Mouse (Mus musculus) kidney, adult 2 months (tissue): ENCODE data around the gene P3h3. TPM values are rescaled to one million over a fixed set of nuclear protein-coding genes. Genes with fewer than 3 reads are reported as not detected.
"Not testable (repeated sequence)": the region's sequence is repeated elsewhere in the genome, so short reads cannot be mapped to it uniquely, and the experiment has no call there.

Experiments used
- DNase-seq: peaks from one replicate; pipeline ENCODE4 v3.0.0; 2021
- H3K27ac ChIP-seq: fragments of 200-500 bp; 2 replicates; pipeline ENCODE4 v1.5.1; 2012; ENCODE audit warnings: low read depth, low read length, control low read depth, inconsistent platforms; ENCODE audit not compliant: insufficient read depth
- H3K27me3 ChIP-seq: fragments of 200-500 bp; replicated peaks from 2 replicates; pipeline ENCODE4 v1.6.1; 2012; ENCODE audit warnings: mild to moderate bottlenecking, moderate library complexity, low read length, inconsistent platforms; ENCODE audit not compliant: control insufficient read depth, insufficient read depth
- H3K36me3 ChIP-seq: fragments of 200-500 bp; 2 replicates; pipeline ENCODE4 v1.6.1; 2012; ENCODE audit warnings: mild to moderate bottlenecking, moderate library complexity, low read length, inconsistent platforms; ENCODE audit not compliant: control insufficient read depth, insufficient read depth
- H3K4me1 ChIP-seq: fragments of 200-500 bp; 2 replicates; pipeline ENCODE4 v1.6.1; 2011; ENCODE audit warnings: low read length; ENCODE audit not compliant: control insufficient read depth, insufficient read depth
- H3K4me3 ChIP-seq: fragments of 200-500 bp; 2 replicates; pipeline ENCODE4 v1.5.1; 2011; ENCODE audit warnings: mild to moderate bottlenecking, low read depth, low read length, control low read depth; ENCODE audit not compliant: insufficient read depth
- CTCF ChIP-seq: fragments of 200-500 bp; conservative IDR thresholded peaks from 2 replicates; pipeline ENCODE4 v1.5.1; 2011; ENCODE audit warnings: low read depth, mild to moderate bottlenecking, control low read depth, low read length, moderate library complexity, mixed read lengths; ENCODE audit not compliant: insufficient read depth, insufficient read length
- POLR2A ChIP-seq: fragments of 200-500 bp; IDR thresholded peaks from one replicate; pipeline ENCODE4 v1.6.1; 2011; ENCODE audit warnings: low read depth, low read length, control low read depth
- WGBS: fragments of 180-500 bp; shearing (Covaris S2); methylation state at CpG from one replicate; pipeline ENCODE4 v1.1.7; 2018; 5-methylcytosine and 5-hydroxymethylcytosine counted together
- polyA plus RNA-seq: library from polyadenylated mRNA; depleted of rRNA; stranded (reverse); fragments of >200 nt; gene quantifications from 2 replicates; pipeline ENCODE4 v1.2.3, GENCODE M21; 2012; rRNA removed

Gene P3h3
- polyA plus RNA-seq, 1 experiment: 15.8 TPM

DNA sequence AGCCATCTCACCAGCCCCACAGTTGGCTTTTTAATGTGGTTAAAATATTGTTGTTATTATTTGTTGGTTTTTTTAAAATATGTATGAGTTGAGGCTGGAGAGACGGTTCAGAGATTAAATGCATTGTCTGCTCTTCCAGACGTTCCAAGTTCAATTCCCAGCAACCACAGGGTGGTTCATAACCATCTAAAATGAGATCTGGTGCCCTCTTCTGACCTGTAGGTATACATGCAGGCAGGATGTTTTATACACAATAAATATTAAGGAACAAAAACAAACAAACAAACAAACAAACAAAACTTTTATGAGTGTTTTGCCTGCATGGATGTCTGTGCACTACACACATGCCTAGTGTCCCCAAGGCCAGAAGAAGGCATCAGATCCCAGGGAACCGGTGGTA, 54.5 kb downstream of the P3h3 start:
- no peak overlapping the region for H3K4me3 ChIP-seq
- H3K27me3 ChIP-seq: no peaks in the 10 kb centered on the region
- 75% methylated on average over 3 of the region's 3 CpGs for WGBS
- no peak overlapping the region for H3K27ac ChIP-seq
- TF ChIP-seq POLR2A (no peak), CTCF (no peak)
- H3K4me1 ChIP-seq: peaks cover 21% of the 10 kb centered on the region; the same call in 1 of the 2 replicates
- H3K36me3 ChIP-seq: no peaks in the 10 kb centered on the region
- DNase-seq: no peak

DNA sequence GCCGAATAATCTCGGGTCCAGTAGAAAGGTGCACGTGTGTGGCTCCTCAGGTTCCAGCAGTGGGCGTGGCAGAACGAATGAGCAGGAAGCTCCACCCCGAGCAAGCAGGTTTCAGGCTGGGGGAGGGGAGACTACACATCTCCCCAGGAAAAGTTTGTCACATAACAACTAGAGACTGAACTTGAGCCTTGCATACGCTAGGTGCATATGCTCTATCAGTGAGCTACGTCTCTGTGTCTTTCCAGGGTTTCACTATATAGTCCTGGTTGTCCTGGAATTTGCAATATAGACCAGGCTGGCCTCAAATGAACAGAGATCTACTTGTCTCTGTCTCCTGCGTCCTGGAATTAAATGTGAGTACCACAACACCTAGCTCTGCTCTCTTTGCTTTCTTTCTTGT, 55.2 kb downstream of the P3h3 start:
- H3K27ac ChIP-seq: peak overlapping the region; percentile 41; the same call in 1 of the 2 replicates
- DNase-seq, H3K4me3 ChIP-seq: not testable (repeated sequence)

DNA sequence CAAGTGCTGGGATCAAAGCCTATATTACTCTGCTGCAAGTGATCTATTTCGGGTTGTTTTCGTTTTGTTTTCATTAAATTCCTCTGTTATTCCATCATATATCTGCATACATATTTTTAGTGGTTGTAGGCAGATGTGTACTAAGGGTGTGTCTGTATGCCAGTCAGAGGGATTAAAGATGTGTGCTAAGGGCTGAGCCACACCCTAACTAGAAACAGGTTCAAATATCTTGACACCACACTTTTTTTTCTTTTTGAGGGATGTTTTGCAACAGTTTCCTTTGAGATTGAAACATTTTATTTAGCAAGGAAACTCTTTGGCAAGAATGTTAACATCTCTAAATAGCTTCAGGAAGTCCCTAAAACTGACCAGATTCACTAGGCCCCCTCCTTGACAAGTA, 61.4 kb downstream of the P3h3 start:
- Histone ChIP-seq H3K27ac (peak overlapping the region; percentile 95), H3K4me1 (peaks cover 13% of the 10 kb centered on the region), H3K36me3 (no peaks in the 10 kb centered on the region), H3K4me3 (no peak overlapping the region), H3K27me3 (no peaks in the 10 kb centered on the region)
- DNase-seq: no peak
- no peak for TF ChIP-seq POLR2A
- TF ChIP-seq CTCF: no peak
- WGBS: 45% methylated on average over 2 of the region's 2 CpGs

More for the DNA sequence above, 55.2 kb downstream of the P3h3 start:
- H3K4me1 ChIP-seq: peaks cover 14% of the 10 kb centered on the region; the same call in 1 of the 2 replicates
- WGBS: 15% methylated on average over 6 of the region's 9 CpGs
- not testable (repeated sequence) for H3K27me3 ChIP-seq, H3K36me3 ChIP-seq

DNA sequence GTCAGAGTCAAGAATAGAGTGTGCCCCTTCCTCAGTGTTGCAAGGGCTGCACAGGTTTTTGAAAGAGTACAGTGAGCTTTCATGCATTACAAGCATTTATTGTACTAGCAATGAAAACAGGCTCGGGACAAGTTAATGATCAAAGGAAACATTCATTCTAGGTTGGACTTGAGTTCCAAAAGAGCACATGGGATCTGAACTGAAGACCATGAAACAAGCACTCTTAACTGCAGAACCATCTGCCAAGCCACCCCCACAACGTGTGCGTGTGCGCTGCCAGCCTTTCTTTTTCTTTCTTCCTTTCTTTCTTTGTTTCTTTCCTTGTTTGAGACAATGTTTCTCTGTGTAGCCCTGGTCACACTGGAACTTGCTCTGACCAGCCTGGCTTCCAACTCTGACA, 61.8 kb downstream of the P3h3 start:
- Histone ChIP-seq H3K4me3 (no peak overlapping the region), H3K36me3 (no peaks in the 10 kb centered on the region), H3K27ac (peak overlapping the region; percentile 95), H3K4me1 (peaks cover 13% of the 10 kb centered on the region), H3K27me3 (no peaks in the 10 kb centered on the region)
- 45% methylated on average over 4 of the region's 4 CpGs for WGBS
- TF ChIP-seq CTCF (no peak), POLR2A (no peak)
- peak; percentile 90 for DNase-seq

DNA sequence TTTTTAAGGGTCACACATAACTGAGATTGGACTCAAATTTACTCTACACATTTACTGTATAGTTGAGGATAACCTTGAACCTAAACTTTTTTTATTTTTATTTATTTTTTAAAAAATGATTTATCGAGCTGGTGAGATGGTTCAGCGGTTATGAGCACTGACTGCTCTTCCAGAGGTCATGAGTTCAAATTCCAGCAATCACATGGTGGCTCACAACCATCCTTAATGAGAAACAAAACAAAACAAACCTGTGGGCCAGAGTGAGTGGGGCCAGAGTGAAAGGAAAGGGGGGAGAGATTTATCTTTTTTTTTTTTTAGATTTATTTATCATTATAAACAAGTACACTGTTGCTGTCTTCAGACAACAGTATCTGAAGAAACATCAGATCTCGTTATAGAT, 65.6 kb downstream of the P3h3 start:
- Histone ChIP-seq H3K4me3 (no peak overlapping the region), H3K36me3 (no peaks in the 10 kb centered on the region), H3K27me3 (no peaks in the 10 kb centered on the region), H3K27ac (no peak overlapping the region), H3K4me1 (peaks cover 13% of the 10 kb centered on the region)
- no peak for TF ChIP-seq POLR2A
- no peak for TF ChIP-seq CTCF
- DNase-seq: peak; percentile 80
- WGBS: 58% methylated on average over 3 of the region's 3 CpGs

Other genes starting within 250 kb of the P3h3 start
- gene C1s2, start 221.7 kb downstream of the P3h3 start, polyA plus RNA-seq: 0.18 and 0.20 TPM in 2 replicates
- 215 and 231 TPM in 2 replicates for gene Lpcat3, start 194.7 kb downstream of the P3h3 start, polyA plus RNA-seq
- 50.5 and 67.4 TPM in 2 replicates for gene Emg1, start 145.6 kb downstream of the P3h3 start, polyA plus RNA-seq
- 181 and 193 TPM in 2 replicates for gene Phb2, start 145.4 kb downstream of the P3h3 start, polyA plus RNA-seq
- 21.5 and 31.7 TPM in 2 replicates for gene Ptpn6, start 119.0 kb downstream of the P3h3 start, polyA plus RNA-seq
- 387 and 474 TPM in 2 replicates for gene Grcc10, start 116.4 kb downstream of the P3h3 start, polyA plus RNA-seq
- not detected in 2 replicates for gene Gm45234, start 101.7 kb downstream of the P3h3 start, polyA plus RNA-seq
- 49.1 and 65.4 TPM in 2 replicates for gene Atn1, start 101.2 kb downstream of the P3h3 start, polyA plus RNA-seq
- gene Eno2, start 88.1 kb downstream of the P3h3 start, polyA plus RNA-seq: 2.6 and 3.2 TPM in 2 replicates
- gene Lrrc23, start 78.0 kb downstream of the P3h3 start, polyA plus RNA-seq: 0.41 and 0.66 TPM in 2 replicates
- 33.7 and 36.7 TPM in 2 replicates for gene Spsb2, start 49.1 kb downstream of the P3h3 start, polyA plus RNA-seq
- 1,044 and 1,055 TPM in 2 replicates for gene Tpi1, start 43.5 kb downstream of the P3h3 start, polyA plus RNA-seq
- 66.2 and 74.0 TPM in 2 replicates for gene Usp5, start 28.3 kb downstream of the P3h3 start, polyA plus RNA-seq
- gene Cdca3, start 28.2 kb downstream of the P3h3 start, polyA plus RNA-seq: 4.2 and 4.3 TPM in 2 replicates
- gene Gnb3, start 17.5 kb downstream of the P3h3 start, polyA plus RNA-seq: 0.16 and 0.41 TPM in 2 replicates
- gene Gpr162, start 6.2 kb upstream of the P3h3 start, polyA plus RNA-seq: 4.0 and 5.6 TPM in 2 replicates
- gene Cd4, start 30.5 kb upstream of the P3h3 start, polyA plus RNA-seq: 0.57 and 4.3 TPM in 2 replicates
- gene Lag3, start 54.0 kb upstream of the P3h3 start, polyA plus RNA-seq: 0.80 and 1.5 TPM in 2 replicates
- gene Ptms, start 62.4 kb upstream of the P3h3 start, polyA plus RNA-seq: 1,732 and 2,839 TPM in 2 replicates
- 402 and 403 TPM in 2 replicates for gene Mlf2, start 73.6 kb upstream of the P3h3 start, polyA plus RNA-seq
- 268 and 276 TPM in 2 replicates for gene Cops7a, start 107.8 kb upstream of the P3h3 start, polyA plus RNA-seq
- 0.95 and 0.99 TPM in 2 replicates for gene Pianp, start 138.9 kb upstream of the P3h3 start, polyA plus RNA-seq
- gene Zfp384, start 151.4 kb upstream of the P3h3 start, polyA plus RNA-seq: 37.8 and 45.7 TPM in 2 replicates
- gene Ing4, start 182.0 kb upstream of the P3h3 start, polyA plus RNA-seq: 39.1 and 39.2 TPM in 2 replicates
- gene Acrbp, start 191.9 kb upstream of the P3h3 start, polyA plus RNA-seq: 14.3 and 18.9 TPM in 2 replicates
- gene Lpar5, start 210.2 kb upstream of the P3h3 start, polyA plus RNA-seq: 2.9 and 3.5 TPM in 2 replicates
- gene Chd4, start 238.2 kb upstream of the P3h3 start, polyA plus RNA-seq: 43.6 and 57.7 TPM in 2 replicates